Mouse (Mus musculus): Measurements from ENCODE around the gene Grb10.

The Grb10 gene

GRCm38 (mm10) chr11:12032831-12033230 lies 5.7 kb downstream of the Grb10 start:
- no peak for DNase-seq (ENCODE audit: low spot score)

DNA sequence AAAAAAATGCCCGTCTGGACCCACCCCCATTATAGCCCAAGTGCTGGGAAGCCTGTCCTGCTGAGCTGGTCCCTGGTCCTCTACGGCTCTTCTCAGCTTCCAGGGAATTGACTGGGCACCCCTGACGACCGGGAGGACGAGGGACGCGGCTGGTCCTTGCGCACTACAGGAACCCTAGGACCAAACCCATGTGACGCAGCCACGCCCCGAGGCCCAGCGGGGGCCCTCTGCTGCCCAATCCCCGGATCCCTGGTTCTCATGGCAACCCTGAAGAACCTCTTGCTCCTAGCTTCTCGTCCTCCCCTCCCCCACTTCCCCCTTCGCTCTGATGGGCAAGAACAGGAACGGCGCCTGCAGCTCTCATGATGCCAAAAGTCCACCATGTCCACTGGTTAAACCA lies 11.8 kb downstream of the Grb10 start:
- DNase-seq (ENCODE audit: low spot score) = no peak

- DNase-seq (ENCODE audit: low spot score) = peak; percentile 78
Measured at GRCm38 (mm10) chr11:12025756-12026593, 12.5 kb downstream of the Grb10 start.

DNA sequence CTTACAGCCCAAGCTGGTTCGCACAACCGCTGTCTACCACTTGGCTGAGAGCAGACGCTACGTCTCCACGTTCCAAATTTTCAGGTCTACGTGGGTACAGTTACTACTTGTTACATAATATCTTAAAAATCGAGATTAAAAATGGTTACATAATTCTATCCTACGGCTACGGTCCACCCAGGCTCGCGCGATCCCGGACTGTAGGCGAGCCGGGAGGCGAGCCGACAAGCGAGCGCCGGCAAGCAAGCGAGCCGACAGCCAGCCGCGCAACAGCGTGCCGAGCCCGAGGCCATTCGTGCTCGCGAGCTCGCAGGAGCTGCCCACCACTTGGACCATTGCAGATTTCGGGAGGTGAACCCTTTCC lies 13.1 kb downstream of the Grb10 start:
- no peak for DNase-seq (ENCODE audit: low spot score)

DNA sequence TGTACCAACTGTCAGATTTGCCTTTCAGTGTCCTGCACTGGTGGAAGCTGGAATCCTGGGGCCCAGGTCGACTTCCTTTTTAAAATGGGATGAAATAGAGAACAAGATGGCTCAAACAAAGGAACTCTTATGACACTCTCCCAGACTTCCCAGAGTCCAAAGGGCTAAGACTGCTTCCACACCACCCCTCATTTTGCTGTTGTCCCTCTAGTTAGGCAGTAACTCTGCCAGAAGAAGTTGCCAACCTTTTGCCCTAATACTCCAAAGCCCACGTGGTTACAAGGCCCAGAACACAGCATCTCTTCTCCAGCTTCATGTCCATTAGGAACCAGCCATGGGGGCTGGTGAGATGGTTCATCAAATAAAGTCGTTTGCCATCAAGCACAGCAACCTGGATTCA lies 15.4 kb downstream of the Grb10 start:
- DNase-seq (ENCODE audit: low spot score) = no peak

GRCm38 (mm10) chr11:12019651-12020050 lies 18.8 kb downstream of the Grb10 start:
- no peak for DNase-seq (ENCODE audit: low spot score)

GRCm38 (mm10) chr11:12018604-12019003 lies 19.9 kb downstream of the Grb10 start:
- DNase-seq (ENCODE audit: low spot score) = no peak

DNA sequence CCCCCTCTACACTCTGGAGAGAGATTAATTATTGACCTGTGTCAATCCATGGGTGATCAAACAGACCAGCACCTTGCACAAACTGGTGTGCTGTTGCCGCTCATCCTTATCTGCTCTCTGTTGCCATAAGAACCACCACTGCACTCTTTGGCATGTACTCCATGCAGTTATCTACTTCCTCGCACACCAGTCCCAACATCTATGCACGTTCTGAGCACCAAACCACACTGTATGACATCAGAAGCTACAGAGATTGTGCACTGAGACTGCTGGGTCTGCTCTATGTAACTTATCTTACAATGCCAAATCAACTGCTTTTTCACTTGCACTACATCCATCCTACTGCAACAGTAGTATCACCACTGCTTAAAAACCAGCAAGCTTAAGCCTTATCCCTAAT lies 28.4 kb downstream of the Grb10 start:
- DNase-seq (ENCODE audit: low spot score) = no peak

- DNase-seq (ENCODE audit: low spot score) = no peak
Measured at GRCm38 (mm10) chr11:12000293-12000910, 38.1 kb downstream of the Grb10 start.

DNA sequence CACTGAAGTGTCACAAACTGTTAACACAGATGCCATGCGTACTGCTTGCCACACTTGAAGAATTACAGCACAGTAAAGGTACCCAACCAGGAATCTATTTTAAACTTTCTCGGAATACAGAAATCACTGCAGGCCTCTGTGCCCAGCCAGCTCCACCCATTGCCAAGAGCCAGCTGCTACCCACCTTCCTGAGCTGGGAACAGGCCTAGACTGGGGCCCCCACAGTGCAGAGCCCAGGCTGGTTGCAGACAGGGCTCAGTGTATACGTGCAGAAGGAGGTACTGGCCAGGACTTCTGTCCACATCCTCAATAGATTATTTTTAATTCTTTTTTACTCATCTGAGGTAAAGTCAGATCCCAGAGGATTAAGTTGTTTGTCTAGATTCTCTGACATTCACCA lies 39.6 kb downstream of the Grb10 start:
- no peak for DNase-seq (ENCODE audit: low spot score)

DNA sequence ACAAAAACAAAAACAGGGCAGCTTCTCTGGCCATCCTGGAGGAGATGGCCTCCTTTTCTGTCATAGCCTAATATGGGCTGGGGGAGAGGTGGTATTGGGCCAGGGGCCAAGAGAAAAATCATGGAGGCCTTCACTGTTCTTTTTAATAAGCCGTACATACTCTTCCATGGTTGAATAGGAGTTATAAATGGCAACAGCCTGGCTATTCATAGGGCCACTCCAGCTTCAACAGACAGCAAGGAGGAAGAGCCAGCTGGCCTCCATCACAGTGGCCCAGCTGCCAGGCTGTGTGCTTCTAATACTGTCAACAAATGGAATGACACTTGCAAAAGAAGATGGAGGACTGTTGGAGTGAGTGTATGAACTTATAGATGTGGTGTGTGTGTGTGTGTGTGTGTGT lies 41.4 kb downstream of the Grb10 start:
- no peak for DNase-seq (ENCODE audit: low spot score)

DNA sequence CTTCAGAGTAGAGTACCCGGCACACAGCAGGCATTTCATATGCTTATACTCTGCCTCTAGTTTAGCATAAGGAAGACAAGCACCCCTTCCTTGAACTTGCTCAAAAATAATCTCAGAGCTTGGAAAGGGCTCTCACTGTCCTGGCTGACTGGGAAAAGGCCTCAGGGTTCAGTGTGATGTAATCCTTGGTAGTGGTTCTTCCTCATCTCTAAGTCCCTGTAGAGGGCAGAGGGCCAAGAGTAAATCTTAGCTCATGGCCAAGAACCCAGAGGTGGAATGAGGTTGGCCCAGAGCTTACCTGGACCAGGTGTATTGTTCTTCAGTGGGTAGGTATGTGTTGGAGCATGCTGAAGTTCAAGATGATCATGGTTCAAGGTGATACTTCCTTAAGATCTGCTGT lies 43.1 kb downstream of the Grb10 start:
- DNase-seq (ENCODE audit: low spot score) = no peak

DNA sequence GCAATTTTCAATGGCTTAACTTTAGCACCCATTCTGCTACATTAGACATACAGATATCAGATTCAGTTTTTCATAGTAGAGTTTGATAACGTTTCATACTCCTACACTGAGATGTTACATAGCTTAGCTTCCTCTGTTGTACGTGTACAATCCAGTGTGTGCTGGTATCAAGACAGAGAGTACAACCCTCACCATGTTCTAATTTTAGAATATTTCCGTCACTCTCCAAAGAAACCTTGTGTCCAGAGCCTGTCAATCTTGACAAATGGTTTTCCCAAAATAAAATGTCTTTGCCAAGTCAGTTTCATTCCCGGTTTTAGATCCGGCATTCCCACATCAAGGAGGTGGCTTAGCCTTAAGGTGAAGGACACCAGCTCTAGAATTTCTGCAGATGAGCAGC lies 44.7 kb downstream of the Grb10 start:
- no peak for DNase-seq (ENCODE audit: low spot score)

- DNase-seq (ENCODE audit: low spot score) = no peak
Measured at GRCm38 (mm10) chr11:11993183-11993582, 45.3 kb downstream of the Grb10 start.

DNA sequence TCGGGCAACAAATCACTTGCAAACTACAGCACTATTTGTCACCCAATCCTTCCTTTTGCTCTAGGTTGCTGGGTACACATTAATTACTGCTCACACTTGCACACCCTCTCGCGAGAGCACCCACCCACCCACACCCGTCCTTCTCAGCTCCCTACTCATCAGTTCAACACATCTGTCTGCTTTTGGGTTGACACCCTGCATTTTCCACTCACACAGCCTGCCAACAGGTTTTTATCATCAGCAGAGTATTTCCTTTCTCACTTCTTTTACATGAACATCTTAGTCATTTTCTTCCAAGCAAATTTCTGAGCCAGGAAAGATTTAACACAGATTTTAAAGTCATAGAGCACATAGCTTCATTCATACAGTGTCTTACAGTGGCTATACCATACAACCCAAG lies 48.6 kb downstream of the Grb10 start:
- no peak for DNase-seq (ENCODE audit: low spot score)

DNA sequence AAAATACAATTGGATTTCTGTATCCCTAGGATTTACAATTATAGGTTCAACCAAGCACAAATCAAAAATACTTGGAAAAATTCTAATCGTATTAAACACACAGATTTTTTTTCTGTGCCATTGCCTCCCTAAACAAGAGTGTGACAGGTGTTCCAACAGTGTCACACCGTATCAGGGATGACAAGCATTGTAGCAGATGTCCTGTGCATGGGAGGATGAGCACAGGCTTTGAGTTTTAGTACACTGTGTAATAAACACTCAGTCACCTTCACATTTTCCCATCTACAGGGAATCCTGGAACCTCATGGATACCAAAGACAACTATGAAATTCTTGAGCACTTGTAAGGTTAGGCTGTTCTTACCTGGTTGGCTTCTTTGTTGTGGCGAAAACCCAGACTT lies 51.2 kb downstream of the Grb10 start:
- no peak for DNase-seq (ENCODE audit: low spot score)

DNA sequence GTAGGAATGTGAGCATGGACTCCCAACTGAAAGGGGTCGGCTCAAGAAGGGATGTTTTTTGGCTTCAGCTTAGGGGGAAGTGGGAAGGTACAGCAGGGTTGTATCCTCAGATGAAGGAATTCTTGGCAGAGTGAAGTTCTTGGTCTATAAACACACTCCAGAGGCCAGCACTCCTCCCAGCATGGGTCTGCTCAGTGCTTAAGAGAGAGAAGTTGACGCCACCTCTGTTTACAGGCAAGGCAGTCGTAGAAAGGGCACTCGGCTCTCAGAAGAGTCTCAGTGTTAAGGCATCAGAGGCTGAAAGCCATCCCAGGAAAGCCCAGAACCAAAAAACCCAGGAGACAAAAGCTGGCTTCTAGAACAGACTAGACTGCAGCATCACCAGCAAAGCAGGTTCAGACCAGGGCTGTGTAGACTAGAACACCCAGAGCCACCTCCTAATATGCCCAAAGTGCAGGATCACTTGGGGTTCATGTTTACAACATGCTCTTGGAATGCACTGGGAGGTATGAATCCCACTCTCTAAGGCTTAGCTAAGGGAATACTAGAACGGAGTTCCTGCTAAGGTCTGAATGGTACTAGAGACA lies 59.8 kb downstream of the Grb10 start:
- DNase-seq (ENCODE audit: low spot score) = no peak

DNA sequence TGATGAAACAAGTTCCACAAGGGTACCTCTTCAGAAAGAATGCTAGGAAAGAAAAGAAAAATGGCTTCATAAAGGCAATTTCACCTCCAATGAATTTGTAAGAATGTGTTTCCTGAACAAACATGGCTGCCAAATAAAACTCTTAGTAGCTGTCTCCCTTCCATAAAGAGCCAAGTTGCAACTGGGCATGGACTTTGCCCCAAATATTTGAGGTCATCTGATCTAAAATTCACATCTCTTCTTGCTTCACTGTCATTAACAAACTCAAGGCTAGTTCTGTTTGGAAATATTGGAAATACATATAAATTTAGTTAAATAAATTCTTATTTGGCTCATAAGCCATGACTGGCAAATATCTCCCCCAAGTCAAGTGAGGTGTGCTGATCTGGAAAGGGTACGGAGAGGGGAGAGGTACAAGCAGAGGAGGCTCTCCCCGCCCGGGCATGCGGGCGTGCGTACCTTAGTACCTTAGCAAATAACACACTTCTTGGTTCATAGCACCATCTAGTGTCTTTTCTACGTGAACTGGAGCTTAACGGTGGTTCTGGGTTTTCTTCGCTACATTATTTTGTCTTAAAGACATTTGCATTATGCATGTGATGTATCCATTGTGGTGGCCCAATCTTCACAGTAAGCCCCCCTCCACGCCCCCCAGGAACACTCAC lies 63.8 kb downstream of the Grb10 start:
- DNase-seq (ENCODE audit: low spot score) = peak; percentile 71

DNA sequence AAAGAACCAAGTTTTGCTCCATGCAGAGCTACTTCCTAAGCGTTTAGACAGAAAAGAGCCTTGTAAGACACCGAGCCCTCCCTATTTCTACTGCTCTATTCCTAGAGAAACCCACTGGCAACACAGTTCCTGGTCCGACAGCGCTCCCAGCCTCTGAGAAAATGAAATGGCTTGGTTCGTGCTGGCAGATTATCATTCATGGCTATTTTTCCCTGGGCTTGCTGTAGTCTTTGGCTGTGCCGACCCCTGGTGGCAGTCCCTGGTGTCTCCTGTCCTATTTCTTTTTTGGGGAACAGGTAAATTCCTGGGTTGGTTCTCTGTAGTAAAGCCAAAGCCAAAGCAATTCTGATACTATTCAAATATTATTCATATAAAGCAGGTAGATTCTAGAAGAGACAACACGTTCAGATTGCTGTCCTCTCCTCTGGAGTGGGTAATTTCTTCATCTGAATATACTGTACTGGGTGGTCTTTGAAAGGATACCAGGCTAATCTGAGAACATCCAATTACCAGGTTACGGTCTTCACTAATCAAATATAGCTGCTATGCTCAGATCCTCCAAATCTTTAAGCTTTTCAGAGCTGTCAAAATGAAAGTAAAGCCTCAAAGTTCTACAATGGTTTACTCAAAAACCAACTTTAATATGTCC lies 65.0 kb downstream of the Grb10 start:
- peak; percentile 91 for DNase-seq (ENCODE audit: low spot score)

- DNase-seq (ENCODE audit: low spot score) = no peak
Measured at GRCm38 (mm10) chr11:11972401-11973110, 65.9 kb downstream of the Grb10 start.

GRCm38 (mm10) chr11:11970246-11970645 lies 68.2 kb downstream of the Grb10 start:
- DNase-seq (ENCODE audit: low spot score) = no peak

GRCm38 (mm10) chr11:11968830-11969229 lies 69.7 kb downstream of the Grb10 start:
- DNase-seq (ENCODE audit: low spot score) = peak; percentile 26
